Mouse (Mus musculus): ENCODE measurements at regions not wholly inside any gene's neighbourhood (a gene's known extent, or its start where the extent isn't known, plus 50 kb on each side); places are given as distances from the start of the nearest gene placed in this dataset.

DNA sequence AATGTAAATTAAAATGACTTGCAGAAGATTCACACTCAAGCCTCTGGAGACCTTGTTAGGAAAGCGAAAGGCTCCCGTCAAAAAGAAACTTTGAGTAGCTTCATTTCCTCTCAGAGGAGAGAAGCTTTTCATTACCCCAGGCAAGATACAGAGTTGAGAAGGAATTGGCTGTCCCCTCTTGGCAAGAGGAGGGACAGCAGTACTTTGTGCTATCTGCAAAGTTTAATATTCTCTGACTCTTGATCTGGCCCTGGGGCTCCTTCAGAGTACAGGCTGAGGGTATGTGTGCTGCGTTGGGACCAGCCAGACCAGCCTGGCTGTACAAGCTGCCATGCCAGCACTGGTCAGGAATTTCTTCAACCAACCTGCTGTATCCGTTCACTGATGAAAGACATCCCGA is 525.4 kb downstream of the Amy2a5 start:
- DNase-seq (ENCODE audit: low read depth, low spot score), result no peak
- no peaks in the 10 kb centered on the region for H3K27me3 ChIP-seq

DNA sequence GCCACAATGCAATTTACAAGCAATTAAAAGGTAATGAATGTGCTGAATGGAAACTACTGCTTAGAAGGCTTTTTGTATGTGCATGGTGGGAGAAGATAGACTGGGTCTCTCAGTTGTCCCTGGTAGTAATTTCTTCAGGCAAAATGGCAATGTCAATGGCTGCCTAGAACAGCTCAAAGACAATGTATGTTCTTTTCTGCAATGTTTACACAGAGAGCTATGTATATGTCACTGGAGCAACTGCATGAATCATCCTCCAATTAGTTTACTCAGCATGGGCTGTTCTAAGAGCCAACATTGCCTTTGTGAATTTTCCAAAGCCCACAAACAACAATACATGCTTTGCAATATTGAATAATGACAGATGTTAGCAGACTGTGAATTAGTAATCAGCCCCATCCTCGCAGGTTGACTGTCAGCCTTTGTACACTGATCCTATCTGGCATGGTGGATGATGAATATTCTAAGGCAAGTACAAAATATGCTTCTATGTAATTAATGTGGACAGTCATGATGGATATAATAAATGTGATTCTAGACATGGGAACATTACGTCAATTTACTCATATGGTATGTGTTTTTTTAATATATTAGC is 559.0 kb downstream of the Amy2a5 start:
- no peaks in the 10 kb centered on the region for H3K27me3 ChIP-seq
- DNase-seq (ENCODE audit: low read depth, low spot score) (no peak), ATAC-seq (no peak)
- ChIA-PET CTCF (no interaction called here), POLR2A (interaction anchor here (0.6 kb wide), 1 partner anchor 50 kb away, joined by 4 read pairs; no protein-coding TSS in a partner anchor)
- no peak for TF ChIP-seq CTCF (IDR thresholded peaks at IDR 0.05)
- in situ Hi-C loops (cut with MboI; ENCODE audit: low pct_unique_long_range_greater_than_20kb), result no loop called here

More for the DNA sequence above, 525.4 kb downstream of the Amy2a5 start:
- ATAC-seq, result no peak
- POLR2A ChIA-PET, result no interaction called here
- TF ChIP-seq CTCF (IDR thresholded peaks at IDR 0.05), result no peak
- in situ Hi-C loops (cut with MboI; ENCODE audit: low pct_unique_long_range_greater_than_20kb), result no loop called here
- CTCF ChIA-PET, result interaction anchor here (1.9 kb wide), 1 partner anchor 12 kb away, joined by 4 read pairs; no protein-coding TSS in a partner anchor

DNA sequence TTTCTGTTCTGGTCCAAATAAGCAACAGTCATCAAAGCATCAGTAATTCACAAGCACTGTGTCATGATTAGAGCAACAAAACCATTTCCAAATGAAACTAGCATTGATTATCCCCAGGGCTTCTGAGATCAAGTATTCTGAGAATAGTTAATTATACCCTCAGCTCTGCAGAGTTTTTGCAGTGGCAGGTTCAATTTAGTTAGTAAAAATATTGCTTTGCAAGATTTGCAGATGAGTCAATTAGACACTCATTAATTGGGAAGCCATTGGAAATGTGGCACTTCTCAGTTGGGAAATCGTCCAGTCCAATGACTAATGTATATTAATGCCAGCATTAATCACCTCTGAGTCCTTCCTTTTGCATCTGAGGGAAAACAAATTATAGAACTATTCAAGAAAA is 570.5 kb downstream of the Amy2a5 start:
- DNase-seq (ENCODE audit: low read depth, low spot score), result no peak
- in situ Hi-C loops (cut with MboI; ENCODE audit: low pct_unique_long_range_greater_than_20kb), result no loop called here
- no peak for TF ChIP-seq CTCF (IDR thresholded peaks at IDR 0.05)
- POLR2A ChIA-PET, result no interaction called here
- no peak for ATAC-seq
- no peaks in the 10 kb centered on the region for H3K27me3 ChIP-seq
- CTCF ChIA-PET, result no interaction called here

DNA sequence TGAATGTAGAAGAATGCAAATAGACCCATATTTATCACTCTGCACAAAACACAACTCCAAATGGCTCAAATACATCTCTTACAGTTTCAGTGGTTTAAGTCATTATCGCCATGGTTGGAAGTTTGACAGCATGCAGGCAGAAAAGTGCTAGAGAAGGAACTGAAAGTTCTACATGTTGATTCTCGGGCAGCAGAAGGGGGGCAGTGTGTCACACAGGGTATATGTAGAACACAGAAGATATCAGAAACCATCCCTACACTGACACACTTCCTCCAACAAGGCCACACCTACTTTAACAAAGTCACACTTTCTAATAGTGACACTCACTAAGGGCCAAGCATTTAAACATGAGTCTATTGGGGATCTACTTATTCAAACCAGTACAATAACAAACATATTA is 620.1 kb downstream of the Amy2a5 start:
- ChIA-PET POLR2A (no interaction called here), CTCF (no interaction called here)
- H3K27me3 ChIP-seq, result no peaks in the 10 kb centered on the region
- TF ChIP-seq CTCF (IDR thresholded peaks at IDR 0.05), result no peak
- DNase-seq (ENCODE audit: low read depth, low spot score) (no peak), ATAC-seq (no peak)
- in situ Hi-C loops (cut with MboI; ENCODE audit: low pct_unique_long_range_greater_than_20kb), result no loop called here

DNA sequence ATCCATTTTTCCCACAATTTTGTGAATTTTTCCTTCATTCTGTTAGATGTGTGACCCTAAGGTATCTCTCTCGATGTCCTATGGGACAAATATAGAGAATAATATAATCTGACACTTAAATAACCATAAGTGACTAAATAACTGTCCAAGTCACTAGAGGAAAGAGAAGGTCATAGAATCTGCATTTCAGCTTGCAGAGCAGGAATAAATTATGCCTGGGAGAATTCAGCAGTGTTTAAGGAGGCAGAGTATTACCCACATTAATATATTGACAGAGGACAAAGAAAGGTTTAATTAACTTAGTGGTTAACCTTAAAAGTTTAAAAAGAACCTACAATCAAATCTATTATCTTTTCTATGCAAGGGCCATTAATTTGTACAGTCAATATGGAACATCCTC is 655.2 kb downstream of the Amy2a5 start:
- TF ChIP-seq CTCF (IDR thresholded peaks at IDR 0.05), result no peak
- ChIA-PET POLR2A (no interaction called here), CTCF (no interaction called here)

DNA sequence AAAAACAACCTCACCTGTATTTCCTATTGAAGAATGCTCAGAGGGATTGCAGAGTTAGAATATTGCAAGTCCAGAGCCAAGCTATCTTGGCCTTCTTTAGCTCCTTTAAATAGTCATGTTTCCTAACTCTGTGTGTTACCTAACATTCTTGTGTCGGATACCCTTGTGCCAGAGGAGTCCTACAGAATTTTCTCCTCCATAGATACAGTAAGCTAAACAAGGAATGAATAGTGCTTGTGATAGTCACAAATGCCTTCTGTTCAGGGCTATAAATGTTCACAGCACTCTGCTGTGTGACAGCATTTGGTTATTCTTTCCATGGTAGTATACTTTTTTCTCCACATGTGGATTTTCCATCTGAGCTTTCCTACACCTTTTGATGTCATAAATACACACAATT is 676.3 kb downstream of the Amy2a5 start:
- ChIA-PET CTCF (interaction anchor here (1.0 to 1.9 kb wide), 2 partner anchors 9 to 12 kb away, joined by 3 to 4 read pairs; no protein-coding TSS in a partner anchor), POLR2A (no interaction called here)
- no peak for TF ChIP-seq CTCF (IDR thresholded peaks at IDR 0.05)
- no peak for DNase-seq (ENCODE audit: low read depth, low spot score)
- ATAC-seq, result no peak
- no peaks in the 10 kb centered on the region for H3K27me3 ChIP-seq
- in situ Hi-C loops (cut with MboI; ENCODE audit: low pct_unique_long_range_greater_than_20kb), result no loop called here

More for the DNA sequence above, 655.2 kb downstream of the Amy2a5 start:
- no peaks in the 10 kb centered on the region for H3K27me3 ChIP-seq
- in situ Hi-C loops (cut with MboI; ENCODE audit: low pct_unique_long_range_greater_than_20kb), result no loop called here
- DNase-seq (ENCODE audit: low read depth, low spot score), result no peak
- ATAC-seq, result no peak

Measured in Patski (cell line).